Comparison of ENCODE assay signal across 20 mouse cellular contexts in genomic region chr6:35864218-35864617, GRCm38 (mm10).
"Had no signal": no experiment of that assay in that cellular context is flagged by ENCODE, and none has a peak within 500 bp of the region (broad histone marks: within the 10 kb centered on the region; RNA-seq: fewer than 3 reads in every experiment).

No protein-coding gene starts in this region.

- H3K4me1 ChIP-seq: liver, embryonic 15.5 days; lung, embryonic 15.5 days; midbrain, embryonic 10.5 days; neural tube, embryonic 13.5 days; neural tube, embryonic 15.5 days had no signal

- DNase-seq: liver, postnatal 0 days; lung, adult 2 months; lung, postnatal 4 days; midbrain, embryonic 14.5 days; retina, postnatal 1 day; right cerebral cortex, adult 18-20 months; right cerebral cortex, postnatal 25 days; right cerebral cortex, postnatal 4 days; spleen, adult 18-20 months; thymus, adult 18-20 months; thymus, postnatal 14 days; thymus, postnatal 36 days had no signal

- ATAC-seq: liver, postnatal 0 days; lung, postnatal 0 days; midbrain, embryonic 16.5 days had no signal

- H3K4me3 ChIP-seq: liver, embryonic 15.5 days; lung, embryonic 15.5 days; midbrain, embryonic 10.5 days; myocyte; neural tube, embryonic 13.5 days; neural tube, embryonic 15.5 days had no signal

- H3K9ac ChIP-seq: liver, embryonic 15.5 days; liver, postnatal 0 days; lung, embryonic 15.5 days; neural tube, embryonic 13.5 days; neural tube, embryonic 15.5 days had no signal

- H3K4me2 ChIP-seq: liver, embryonic 15.5 days; lung, embryonic 15.5 days; neural tube, embryonic 13.5 days; neural tube, embryonic 15.5 days had no signal

- H3K9me3 ChIP-seq: liver, embryonic 15.5 days; lung, embryonic 15.5 days; midbrain, embryonic 10.5 days; neural tube, embryonic 13.5 days; neural tube, embryonic 15.5 days had no signal

- H3K27ac ChIP-seq: liver, embryonic 15.5 days; lung, embryonic 15.5 days; midbrain, embryonic 10.5 days; neural tube, embryonic 13.5 days; neural tube, embryonic 15.5 days had no signal

- H3K27me3 ChIP-seq: liver, embryonic 15.5 days; lung, embryonic 15.5 days; neural tube, embryonic 13.5 days; neural tube, embryonic 15.5 days had no signal

- H3K36me3 ChIP-seq: liver, embryonic 15.5 days; lung, embryonic 15.5 days; midbrain, embryonic 10.5 days; neural tube, embryonic 13.5 days; neural tube, embryonic 15.5 days had no signal
